Mouse (Mus musculus) lung, postnatal 0 days (tissue): ENCODE data around the gene Shisa7.

ENCODE experiments used
- CTCF ChIP-seq: IDR thresholded peaks from 2 replicates; pipeline ENCODE4 v1.5.1; 2016; ENCODE audit warnings: antibody characterized with exemption, mild to moderate bottlenecking
- EP300 ChIP-seq: IDR thresholded peaks from 2 replicates; pipeline ENCODE4 v1.6.1; 2016; ENCODE audit warnings: antibody characterized with exemption, mild to moderate bottlenecking, control low read depth

DNA sequence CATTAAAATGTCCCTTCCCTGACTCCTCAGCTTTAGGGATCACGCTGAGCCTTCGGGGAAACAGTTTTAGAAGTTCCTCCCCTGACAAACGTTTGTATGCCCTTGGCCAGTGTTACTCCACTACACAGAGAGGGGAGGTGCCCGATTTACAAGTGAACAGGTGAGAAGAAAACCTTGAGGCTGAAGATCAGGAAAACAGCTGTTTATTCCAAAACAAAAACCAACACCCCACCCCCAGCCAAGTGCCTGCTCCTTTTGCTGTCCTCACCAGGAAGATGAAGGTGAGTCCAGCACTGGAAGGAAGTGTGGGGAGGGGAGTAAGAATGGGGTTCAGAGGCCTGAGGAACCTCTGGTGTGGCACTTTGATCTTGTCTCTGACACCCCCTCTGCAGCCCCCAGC, 19.1 kb downstream of the Shisa7 start:
- TF ChIP-seq CTCF: no peak
- no peak for TF ChIP-seq EP300
